Mouse (Mus musculus) heart, adult 2 months (tissue): ENCODE measurements around the gene Lmntd1.

Source experiments
- CTCF ChIP-seq: fragments of 200-600 bp; IDR thresholded peaks from 2 replicates; pipeline ENCODE4 v1.8.1; 2022; ENCODE audit warnings: antibody characterized with exemption, mild to moderate bottlenecking, moderate library complexity
- EP300 ChIP-seq: fragments of 200-500 bp; IDR thresholded peaks from 2 replicates; pipeline ENCODE4 v1.6.1; 2011; ENCODE audit warnings: low read depth, low read length, control low read depth; ENCODE audit not compliant: insufficient read depth
- POLR2A ChIP-seq: fragments of 200-500 bp; IDR thresholded peaks from 2 replicates; pipeline ENCODE4 v1.6.1; 2011; ENCODE audit warnings: mild to moderate bottlenecking, low read depth, low read length, control low read depth; ENCODE audit not compliant: insufficient read depth

GRCm38 (mm10) chr6:145369290-145369689 is 244.8 kb downstream of the Lmntd1 start:
- TF ChIP-seq CTCF (no peak), POLR2A (no peak), EP300 (no peak)
